Mouse (Mus musculus): ENCODE data around the gene Lrrn4cl. TPM values are rescaled to one million over a fixed set of nuclear protein-coding genes. Genes with fewer than 3 reads are reported as not detected.
A peak's percentile ranks its signal among the peaks of the same experiment; 100 is the strongest.
"Not testable (repeated sequence)": the region's sequence is repeated elsewhere in the genome, so short reads cannot be mapped to it uniquely, and the experiment has no call there.

Gene Lrrn4cl
- total RNA-seq, 2 experiments from 2014 or later = not detected

- no peak for ATAC-seq (replicated peaks; ENCODE audit: poor library complexity, severe bottlenecking)
Measured at GRCm38 (mm10) chr19:8872266-8872840, 21.8 kb downstream of the Lrrn4cl start.

- no peak for ATAC-seq (replicated peaks; ENCODE audit: poor library complexity, severe bottlenecking)
Measured at GRCm38 (mm10) chr19:8875031-8875430, 24.5 kb downstream of the Lrrn4cl start.

- ATAC-seq (replicated peaks; ENCODE audit: poor library complexity, severe bottlenecking) = peak; percentile 94
Measured at GRCm38 (mm10) chr19:8880311-8881033, 29.9 kb downstream of the Lrrn4cl start, which contains the start of gene Uqcc3. Gene Uqcc3 (minus strand): TSS chr19:8880923.

- ATAC-seq (replicated peaks; ENCODE audit: poor library complexity, severe bottlenecking) = peak; percentile 6; the same call in 1 of the 2 replicates
Measured at GRCm38 (mm10) chr19:8881034-8881392, 30.4 kb downstream of the Lrrn4cl start.

GRCm38 (mm10) chr19:8883616-8884015 is 33.0 kb downstream of the Lrrn4cl start, which contains the start of the genes Lbhd1 and Gm49403:
Gene Lbhd1 (plus strand): TSS chr19:8883732.
Gene Gm49403 (plus strand): TSS chr19:8883930.
- no peak for ATAC-seq (replicated peaks; ENCODE audit: poor library complexity, severe bottlenecking)

DNA sequence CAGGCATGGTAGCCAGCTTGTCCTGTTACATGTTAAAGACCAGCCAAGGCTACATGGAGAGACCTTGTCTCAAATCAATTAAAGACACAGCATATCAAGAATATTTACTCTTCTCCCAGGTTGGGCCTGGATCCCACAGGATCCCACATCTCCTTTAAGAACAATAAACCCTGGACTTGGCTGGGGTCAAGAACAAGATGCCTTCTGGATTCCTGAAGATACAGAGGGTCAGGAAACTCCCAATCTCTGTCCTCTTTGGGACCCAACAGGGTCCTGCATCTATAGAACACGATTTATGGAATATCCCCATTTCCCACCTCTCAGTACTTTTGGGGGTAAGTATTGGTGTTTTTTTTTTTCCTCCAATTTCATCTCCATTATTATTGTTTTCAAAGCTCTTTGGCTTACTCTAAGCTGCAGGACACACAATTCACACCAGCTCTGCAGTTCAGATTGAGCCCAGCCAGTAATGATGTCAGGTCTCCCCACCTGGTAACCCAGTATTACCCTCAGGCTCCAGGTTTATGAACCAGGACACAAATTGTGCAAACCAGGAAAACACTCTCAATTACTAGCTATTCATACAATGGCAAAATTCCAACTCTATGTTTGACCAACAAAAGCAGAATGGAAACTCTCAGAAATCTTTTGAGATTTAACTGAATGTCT is 36.5 kb downstream of the Lrrn4cl start:
- ATAC-seq (replicated peaks; ENCODE audit: poor library complexity, severe bottlenecking) = no peak

DNA sequence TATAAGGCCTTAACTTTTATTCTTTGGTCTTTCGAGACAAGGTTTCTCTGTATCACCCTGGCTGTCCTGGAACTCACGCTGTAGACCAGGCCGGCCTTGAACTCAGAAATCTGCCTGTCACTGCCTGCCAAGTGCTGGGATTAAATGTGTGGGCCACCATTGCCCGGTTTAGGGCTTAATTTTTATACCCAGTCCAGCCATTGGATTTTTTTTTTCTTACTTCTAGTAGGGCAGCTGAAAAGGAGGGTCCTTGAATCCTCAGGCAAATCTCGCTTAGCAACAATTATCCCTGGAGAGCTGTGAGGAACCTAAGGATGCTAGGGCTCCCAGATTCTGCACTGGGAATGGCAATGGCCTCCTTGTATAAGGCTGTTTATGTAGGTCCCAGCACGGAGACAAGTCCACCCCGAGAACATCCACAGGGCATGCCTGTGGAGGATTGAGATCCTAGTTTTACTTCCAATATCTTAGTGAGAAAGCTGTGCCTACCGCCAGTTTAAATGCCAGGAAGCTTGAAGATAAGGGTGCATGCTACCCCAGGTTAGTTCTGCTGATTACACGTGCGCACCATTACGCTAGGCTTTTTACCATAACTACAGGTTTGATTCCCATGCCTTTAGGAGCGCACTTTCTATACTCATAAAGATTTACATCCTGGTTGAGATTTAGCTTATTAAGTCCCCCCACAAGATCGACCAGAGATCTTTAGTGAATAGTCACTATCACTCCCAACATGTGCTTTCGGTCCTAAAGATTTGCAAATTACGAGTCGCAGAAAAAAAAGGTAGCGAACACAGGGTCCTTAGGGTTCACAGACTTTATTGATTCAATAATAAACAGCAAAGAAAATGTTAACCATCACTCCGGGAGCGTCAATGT is 37.3 kb downstream of the Lrrn4cl start:
- ATAC-seq (replicated peaks; ENCODE audit: poor library complexity, severe bottlenecking) = no peak

GRCm38 (mm10) chr19:8888511-8889385 is 38.2 kb downstream of the Lrrn4cl start, which contains the start of the genes 1810009A15Rik and Gm49416:
Gene 1810009A15Rik (plus strand): TSS chr19:8888853.
Gene Gm49416 (plus strand): TSS chr19:8888926.
- peak; percentile 87 for ATAC-seq (replicated peaks; ENCODE audit: poor library complexity, severe bottlenecking)

DNA sequence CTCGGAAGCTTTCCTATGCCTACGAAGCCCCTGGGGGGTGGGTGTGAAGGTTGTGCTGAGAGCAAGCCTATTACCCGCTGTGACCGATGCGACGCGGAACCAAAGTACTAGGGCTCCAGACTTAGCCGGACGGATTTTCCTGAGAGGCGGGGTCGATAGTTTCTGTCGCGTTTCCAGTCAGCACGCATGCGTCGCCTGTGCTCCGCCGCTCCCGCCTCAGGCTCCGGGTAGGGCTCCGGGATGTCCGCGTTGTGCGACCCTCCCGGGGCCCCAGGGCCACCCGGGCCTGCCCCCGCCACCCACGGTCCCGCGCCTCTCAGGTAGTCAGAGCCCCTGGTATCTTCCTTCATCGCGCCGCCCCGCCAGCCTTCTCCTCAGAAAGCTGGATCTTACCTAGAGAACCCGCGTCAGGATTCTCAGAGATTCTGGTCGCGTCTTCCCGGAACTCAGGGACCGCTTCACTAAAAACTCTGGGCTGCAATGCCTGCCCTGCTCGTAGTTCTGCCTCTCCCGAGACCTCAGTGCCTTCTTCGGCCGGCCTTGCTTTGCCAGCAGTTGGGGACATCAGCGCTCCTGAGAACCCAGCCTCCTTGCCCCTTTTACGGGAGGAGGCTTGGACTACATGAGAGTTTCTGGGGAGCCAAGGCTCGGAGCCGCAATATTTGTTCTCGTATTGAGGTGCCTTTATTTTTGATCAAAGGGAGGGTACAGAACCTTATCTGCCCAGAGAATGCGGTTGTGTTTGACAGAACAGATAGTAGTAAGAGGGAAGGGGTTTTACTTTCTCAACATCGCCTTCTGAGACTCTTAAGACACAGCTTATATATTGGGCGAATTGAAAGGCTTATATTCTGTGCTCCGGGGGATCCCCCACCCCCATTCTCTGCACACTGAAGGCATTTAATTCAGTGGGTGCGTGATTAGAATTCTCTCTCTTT is 42.5 kb downstream of the Lrrn4cl start, which contains the start of gene Ints5:
Gene Ints5, plus strand, starts transcription at position 177 of the 938 bp plus-strand sequence.
- peak; percentile 67 for ATAC-seq (replicated peaks; ENCODE audit: poor library complexity, severe bottlenecking)

- no peak for ATAC-seq (replicated peaks; ENCODE audit: poor library complexity, severe bottlenecking)
Measured at GRCm38 (mm10) chr19:8895397-8895960, 44.9 kb downstream of the Lrrn4cl start.

DNA sequence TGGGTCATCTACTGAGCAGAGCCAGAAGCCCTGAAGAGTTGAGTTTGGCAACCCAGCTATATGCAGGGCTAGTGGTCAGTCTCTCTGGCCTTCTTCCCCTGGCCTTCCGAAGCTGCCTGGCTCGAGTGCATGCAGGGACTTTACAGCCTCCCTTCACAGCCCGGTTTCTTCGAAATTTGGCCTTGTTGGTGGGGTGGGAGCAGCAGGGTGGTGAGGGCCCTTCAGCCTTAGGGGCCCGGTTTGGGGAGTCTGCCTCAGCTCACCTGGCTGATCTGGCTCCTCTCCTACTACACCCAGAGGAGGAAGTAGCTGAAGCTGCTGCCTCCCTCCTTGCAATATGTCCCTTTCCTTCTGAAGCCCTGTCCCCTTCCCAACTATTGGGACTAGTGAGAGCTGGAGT is 45.7 kb downstream of the Lrrn4cl start:
- ATAC-seq (replicated peaks; ENCODE audit: poor library complexity, severe bottlenecking) = not testable (repeated sequence)

- not testable (repeated sequence) for ATAC-seq (replicated peaks; ENCODE audit: poor library complexity, severe bottlenecking)
Measured at GRCm38 (mm10) chr19:8897211-8897864, 46.8 kb downstream of the Lrrn4cl start.

GRCm38 (mm10) chr19:8897865-8898495 is 47.4 kb downstream of the Lrrn4cl start, which contains the start of gene Ganab:
Gene Ganab (plus strand): TSS chr19:8898071.
- peak; percentile 96 for ATAC-seq (replicated peaks; ENCODE audit: poor library complexity, severe bottlenecking)

DNA sequence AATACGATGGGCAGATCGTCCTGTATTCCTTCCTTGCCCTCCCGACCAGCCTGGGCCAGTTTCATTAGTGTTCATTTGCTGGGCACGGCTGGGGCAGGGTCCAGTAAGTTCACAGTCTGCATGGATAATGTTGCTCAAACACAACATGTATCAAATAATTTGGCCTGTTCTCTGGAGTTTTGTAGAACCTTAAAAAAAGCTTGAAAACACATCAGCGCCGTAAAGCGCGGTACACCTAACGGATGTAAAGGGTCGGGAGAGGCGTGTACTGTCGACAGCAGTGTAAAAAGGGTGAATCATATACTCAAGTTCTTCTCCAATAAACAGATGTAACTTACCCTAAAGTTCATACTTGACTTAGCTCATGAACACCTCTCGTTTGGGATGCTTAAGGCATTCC is 48.0 kb downstream of the Lrrn4cl start:
- no peak for ATAC-seq (replicated peaks; ENCODE audit: poor library complexity, severe bottlenecking)

DNA sequence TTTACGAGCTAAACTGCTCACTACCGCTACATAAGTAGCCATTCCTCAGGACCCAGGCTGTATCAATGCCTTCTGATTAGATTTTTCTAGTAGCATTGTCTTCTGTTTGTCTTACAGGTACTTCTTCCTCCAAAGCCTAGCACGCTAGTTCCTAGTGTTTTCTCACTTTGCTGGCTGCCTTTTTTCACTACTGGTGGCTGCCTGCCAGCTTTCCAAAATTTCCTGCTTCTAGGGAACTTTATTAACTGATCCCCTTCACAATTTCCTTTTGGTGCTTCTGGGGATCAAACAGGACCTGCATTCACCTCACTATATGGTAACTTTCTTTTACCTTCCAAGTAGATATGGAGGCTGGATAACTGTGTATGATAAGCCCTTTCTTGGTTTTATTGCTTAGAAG is 48.5 kb downstream of the Lrrn4cl start:
- no peak for ATAC-seq (replicated peaks; ENCODE audit: poor library complexity, severe bottlenecking)

GRCm38 (mm10) chr19:8903412-8903811 is 52.8 kb downstream of the Lrrn4cl start:
- ATAC-seq (replicated peaks; ENCODE audit: poor library complexity, severe bottlenecking) = no peak

Measured in granulocyte monocyte progenitor cell, adult 5-6 weeks (primary cell).